In the genomic region with DNA sequence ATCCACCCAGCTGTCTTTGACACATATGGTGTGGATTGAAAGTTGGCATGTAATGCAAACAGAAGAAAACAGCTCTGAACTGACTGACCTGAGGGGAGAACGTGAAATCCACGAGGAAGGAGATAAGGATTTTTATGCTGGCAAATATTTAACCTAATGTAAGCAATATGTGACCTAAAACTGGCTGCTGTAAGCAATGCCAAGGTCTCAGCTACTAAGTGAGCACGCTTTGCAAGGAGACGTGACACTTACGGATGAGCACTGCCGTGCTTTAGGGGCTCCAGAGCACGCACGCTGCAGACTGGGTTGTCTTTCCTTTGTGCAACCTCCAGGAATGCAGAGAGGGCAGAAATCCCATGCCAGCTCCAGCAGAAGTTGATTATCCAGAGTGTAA, we compare ENCODE assay signal across 11 mouse cellular contexts. TPM values are rescaled to one million over a fixed set of nuclear protein-coding genes. Genes with fewer than 3 reads are reported as not detected.
DNase-seq lines count a peak whose midpoint lies in the region; ATAC-seq lines count a peak whose summit lies in the region.
"Had no signal": no experiment of that assay in that cellular context is flagged by ENCODE, and none has a peak within 500 bp of the region (broad histone marks: within the 10 kb centered on the region; RNA-seq: fewer than 3 reads in every experiment).

No protein-coding gene starts in this region.

- ATAC-seq in heart, embryonic 14.5 days (ENCODE audit: insufficient number of reproducible peaks, insufficient read depth, low FRiP score, low read depth): no peak
- no peak for ATAC-seq in midbrain, embryonic 13.5 days
- peak; percentile 69 for ATAC-seq in liver, embryonic 15.5 days (ENCODE audit: insufficient read depth)
- ATAC-seq: inflammation-experienced regulatory T-cells, adult 6 months had no signal

- peaks cover 7 to 10% of the 10 kb centered on the region in 2 experiments; a peak in 3 of 4 replicates for H3K4me1 ChIP-seq in heart, embryonic 14.5 days (ENCODE audit: control insufficient read depth in 2 of 2, insufficient read depth in 2 of 2, low read length in 2 of 2)
- H3K4me1 ChIP-seq in midbrain, embryonic 10.5 days: peaks cover 20% of the 10 kb centered on the region
- H3K4me1 ChIP-seq in midbrain, embryonic 13.5 days (replicated peaks): peaks cover 9% of the 10 kb centered on the region; the same call in 1 of the 2 replicates
- no peaks in the 10 kb centered on the region for H3K4me1 ChIP-seq in liver, embryonic 15.5 days (replicated peaks)

- H3K27ac ChIP-seq in heart, embryonic 14.5 days (replicated peaks in 1 of 2; ENCODE audit: control insufficient read depth in 1 of 2, insufficient read depth in 1 of 2, low read depth in 2 of 2, low read length in 2 of 2): no peak overlapping the region
- H3K27ac ChIP-seq in midbrain, embryonic 10.5 days (replicated peaks): 0 out of 2 replicates have a peak overlapping the region, but pooled peaks have one; percentile 38
- H3K27ac ChIP-seq in midbrain, embryonic 13.5 days: no peak overlapping the region
- no peak overlapping the region for H3K27ac ChIP-seq in liver, embryonic 15.5 days (replicated peaks)

- H3K4me2 ChIP-seq in heart, embryonic 14.5 days (ENCODE audit: low read length): peak overlapping the region; percentile 12; the same call in 1 of the 2 replicates
- no peak overlapping the region for H3K4me2 ChIP-seq in midbrain, embryonic 13.5 days (replicated peaks)
- H3K4me2 ChIP-seq in liver, embryonic 15.5 days: peak overlapping the region; percentile 25; the same call in 1 of the 2 replicates

- no peaks in the 10 kb centered on the region for H3K36me3 ChIP-seq in heart, embryonic 14.5 days (ENCODE audit: control insufficient read depth, insufficient read depth, low read length)
- H3K36me3 ChIP-seq in midbrain, embryonic 10.5 days: no peaks in the 10 kb centered on the region
- H3K36me3 ChIP-seq in midbrain, embryonic 13.5 days: no peaks in the 10 kb centered on the region
- no peaks in the 10 kb centered on the region for H3K36me3 ChIP-seq in liver, embryonic 15.5 days (replicated peaks)

- no peak for DNase-seq in heart, adult 9 months (ENCODE audit: low spot score in 2 of 2)
- DNase-seq in midbrain, embryonic 10.5 days (ENCODE audit: low spot score): no peak
- DNase-seq in yolk sac, embryonic 10.5 days (ENCODE audit: low spot score): peak; percentile 60
- DNase-seq in spleen, adult 12 weeks (ENCODE audit: low spot score): no peak
- DNase-seq in cerebellum, postnatal 4 days (ENCODE audit: low spot score in 2 of 2): no peak
- DNase-seq: gastrocnemius, postnatal 36 days had no signal

- no peak overlapping the region for H3K9ac ChIP-seq in heart, embryonic 14.5 days (ENCODE audit: low read length)
- H3K9ac ChIP-seq in midbrain, embryonic 13.5 days (replicated peaks): no peak overlapping the region
- H3K9ac ChIP-seq in liver, embryonic 15.5 days: no peak overlapping the region

- no peaks in the 10 kb centered on the region for H3K9me3 ChIP-seq in heart, embryonic 14.5 days (ENCODE audit: control insufficient read depth, low read length)
- H3K9me3 ChIP-seq in midbrain, embryonic 10.5 days (replicated peaks): no peaks in the 10 kb centered on the region
- H3K9me3 ChIP-seq in midbrain, embryonic 13.5 days: no peaks in the 10 kb centered on the region
- no peaks in the 10 kb centered on the region for H3K9me3 ChIP-seq in liver, embryonic 15.5 days (replicated peaks)

- H3K4me3 ChIP-seq in heart, embryonic 14.5 days (ENCODE audit: control insufficient read depth in 1 of 2, insufficient read depth in 1 of 2, low read depth in 1 of 2, low read length in 2 of 2): no peak overlapping the region
- no peak overlapping the region for H3K4me3 ChIP-seq in midbrain, embryonic 10.5 days
- H3K4me3 ChIP-seq in midbrain, embryonic 13.5 days (replicated peaks): no peak overlapping the region
- no peak overlapping the region for H3K4me3 ChIP-seq in liver, embryonic 15.5 days (replicated peaks)

- no peaks in the 10 kb centered on the region for H3K27me3 ChIP-seq in heart, embryonic 14.5 days (ENCODE audit: control insufficient read depth, insufficient read depth, low read length)
- no peaks in the 10 kb centered on the region for H3K27me3 ChIP-seq in midbrain, embryonic 10.5 days (ENCODE audit: low read depth, poor library complexity, severe bottlenecking)
- H3K27me3 ChIP-seq in midbrain, embryonic 13.5 days: no peaks in the 10 kb centered on the region
- no peaks in the 10 kb centered on the region for H3K27me3 ChIP-seq in liver, embryonic 15.5 days

- WGBS in heart, embryonic 14.5 days: 45% methylated on average over 8 of the region's 8 CpGs
- WGBS in midbrain, embryonic 10.5 days: 65% methylated on average over 8 of the region's 8 CpGs
- 58% methylated on average over 8 of the region's 8 CpGs for WGBS in midbrain, embryonic 13.5 days
- 50% methylated on average over 8 of the region's 8 CpGs for WGBS in liver, embryonic 15.5 days (ENCODE audit: insufficient replicate concordance)

RNA-seq across cellular contexts. Expression of a gene that starts 6.8 kb away (rescaled TPM):
- not detected in 2 replicates for polyA plus RNA-seq in heart, embryonic 14.5 days (2014; fragmentation: Nextera tagmentation; extraction: Ambion mirVana)
- not detected in 2 replicates for polyA plus RNA-seq in midbrain, embryonic 10.5 days (2016; fragmentation: Nextera tagmentation; extraction: Ambion mirVana)
- polyA plus RNA-seq in midbrain, embryonic 13.5 days (2015; fragmentation: Nextera tagmentation; extraction: Ambion mirVana): not detected in 2 replicates
- not detected in 2 replicates for polyA plus RNA-seq in liver, embryonic 15.5 days (2015; fragmentation: Nextera tagmentation; extraction: Ambion mirVana)
- polyA plus RNA-seq: inflammation-experienced regulatory T-cells, adult 6 months; testis, adult 2 months had no signal

RNA-seq across cellular contexts. Expression of a gene that starts 35.3 kb away (rescaled TPM):
- polyA plus RNA-seq in heart, embryonic 14.5 days (2014; fragmentation: Nextera tagmentation; extraction: Ambion mirVana): 3.2 and 4.5 TPM in 2 replicates
- polyA plus RNA-seq in midbrain, embryonic 10.5 days (2016; fragmentation: Nextera tagmentation; extraction: Ambion mirVana): 0.47 and 1.0 TPM in 2 replicates
- polyA plus RNA-seq in midbrain, embryonic 13.5 days (2015; fragmentation: Nextera tagmentation; extraction: Ambion mirVana): 0.17 and 0.40 TPM in 2 replicates
- 0.24 and 0.39 TPM in 2 replicates for polyA plus RNA-seq in liver, embryonic 15.5 days (2015; fragmentation: Nextera tagmentation; extraction: Ambion mirVana)
- polyA plus RNA-seq: inflammation-experienced regulatory T-cells, adult 6 months had no signal

RNA-seq across cellular contexts. Expression of a gene that starts 45.5 kb away (rescaled TPM):
- polyA plus RNA-seq in heart, embryonic 14.5 days (2014; fragmentation: Nextera tagmentation; extraction: Ambion mirVana): 3.6 and 6.5 TPM in 2 replicates
- polyA plus RNA-seq in midbrain, embryonic 10.5 days (2016; fragmentation: Nextera tagmentation; extraction: Ambion mirVana): 0.14 TPM in 1 of 2 replicates, not detected in the other
- 0.81 and 0.97 TPM in 2 replicates for polyA plus RNA-seq in midbrain, embryonic 13.5 days (2015; fragmentation: Nextera tagmentation; extraction: Ambion mirVana)
- 37.2 and 68.3 TPM in 2 replicates for polyA plus RNA-seq in liver, embryonic 15.5 days (2015; fragmentation: Nextera tagmentation; extraction: Ambion mirVana)
